2 mouse cellular contexts compared by ENCODE assay signal in the genomic region with DNA sequence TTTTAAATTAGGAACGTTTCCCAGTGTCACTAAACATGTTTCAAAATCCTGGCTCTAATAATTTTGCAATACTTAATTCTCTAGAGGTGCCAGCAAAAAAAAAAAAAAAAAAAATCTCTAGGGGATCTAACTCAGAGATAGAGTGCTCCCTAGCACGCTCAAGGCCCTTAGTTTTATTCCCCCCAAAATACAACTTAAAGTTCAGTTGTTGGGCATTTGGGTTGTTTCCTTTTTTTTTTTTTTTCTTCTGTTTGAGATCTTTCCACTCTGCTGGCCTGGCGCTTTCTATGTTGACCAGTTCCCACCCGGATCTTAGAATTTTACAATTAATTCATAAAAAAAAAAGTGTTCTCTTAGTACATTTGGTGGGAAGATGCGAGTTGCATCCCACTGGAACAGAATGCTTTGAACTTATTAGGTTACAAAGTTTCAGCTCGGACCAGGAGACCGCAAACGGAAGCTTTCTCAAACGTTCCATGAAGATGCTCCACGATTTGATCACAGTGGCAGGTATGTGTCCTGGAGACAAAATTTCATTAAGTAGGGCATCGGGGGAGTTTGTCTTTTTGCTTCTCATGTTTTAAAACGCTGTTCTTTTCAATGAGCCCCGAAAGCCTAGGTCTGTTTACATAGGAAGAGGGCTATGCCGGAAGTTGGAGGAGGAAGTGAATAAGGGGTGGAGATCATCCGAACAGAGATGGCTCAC.
TF ChIP-seq lines count a peak whose summit lies in the region.

No protein-coding gene starts in this region.

TF ChIP-seq in CH12.LX, 34 proteins besides CTCF, POLR2A, EP300 and RAD21 (continued from another document):
- TF ChIP-seq JUN (IDR thresholded peaks at IDR 0.05; ENCODE audit: insufficient read depth, low read depth, low read length) (no peak), TCF12 (IDR thresholded peaks at IDR 0.05; ENCODE audit: low read depth, low read length) (peak; percentile 25; the same call in 1 of the 2 replicates), SIN3A (IDR thresholded peaks at IDR 0.05; ENCODE audit: low read length) (peak; percentile 71), ZMIZ1 (IDR thresholded peaks at IDR 0.05; ENCODE audit: low read depth, low read length) (no peak), POLR2AphosphoS2 (IDR thresholded peaks at IDR 0.05; ENCODE audit: low read depth, low read length) (no peak), USF2 (conservative IDR thresholded peaks at IDR 0.05; ENCODE audit: low read depth, low read length) (no peak), MEF2A (IDR thresholded peaks at IDR 0.05; ENCODE audit: borderline replicate concordance, low read depth, low read length) (0 out of 2 replicates have a peak, but pooled peaks have one; percentile 51), USF1 (IDR thresholded peaks at IDR 0.05; ENCODE audit: low read depth, low read length) (no peak), JUND (conservative IDR thresholded peaks at IDR 0.05; ENCODE audit: low read depth, low read length) (0 out of 2 replicates have a peak, but pooled peaks have one; percentile 15), HCFC1 (IDR thresholded peaks at IDR 0.05; ENCODE audit: low read depth, low read length) (peak; percentile 59), PAX5 (IDR thresholded peaks at IDR 0.05; ENCODE audit: low read length) (no peak), RCOR1 (conservative IDR thresholded peaks at IDR 0.05; ENCODE audit: low read depth, low read length) (no peak), MAZ (IDR thresholded peaks at IDR 0.05; ENCODE audit: low read depth, low read length) (0 out of 2 replicates have a peak, but pooled peaks have one; percentile 42), MYC (IDR thresholded peaks at IDR 0.05; ENCODE audit: low read depth, low read length) (no peak), IRF4 (IDR thresholded peaks at IDR 0.05; ENCODE audit: low read depth, low read length) (peak; percentile 39; the same call in 1 of the 2 replicates), ETS1 (conservative IDR thresholded peaks at IDR 0.05; ENCODE audit: low read depth, low read length) (0 out of 2 replicates have a peak, but pooled peaks have one; percentile 27), MAX (IDR thresholded peaks at IDR 0.05; ENCODE audit: low read length) (no peak), E2F4 (IDR thresholded peaks at IDR 0.05; ENCODE audit: insufficient replicate concordance, low read depth, low read length) (no peak), NELFE (IDR thresholded peaks at IDR 0.05; ENCODE audit: low read depth, low read length) (no peak), TBP (conservative IDR thresholded peaks at IDR 0.05; ENCODE audit: low read depth, low read length) (no peak), CHD1 (IDR thresholded peaks at IDR 0.05; ENCODE audit: low read depth, low read length) (peak; percentile 71; the same call in 1 of the 2 replicates), SMC3 (IDR thresholded peaks at IDR 0.05; ENCODE audit: low read depth, low read length) (no peak), MAFK (IDR thresholded peaks at IDR 0.05; ENCODE audit: insufficient replicate concordance, low read length) (no peak), ZNF384 (IDR thresholded peaks at IDR 0.05; ENCODE audit: low read depth, low read length) (peak; percentile 90), ZC3H11A (IDR thresholded peaks at IDR 0.05; ENCODE audit: low read depth, low read length) (no peak), MXI1 (IDR thresholded peaks at IDR 0.05; ENCODE audit: low read depth, low read length) (0 out of 2 replicates have a peak, but pooled peaks have one; percentile 30), CHD2 (IDR thresholded peaks at IDR 0.05; ENCODE audit: low read length) (peak; percentile 30; the same call in 1 of the 2 replicates)

TF ChIP-seq in myocyte, 11 proteins besides CTCF, POLR2A, EP300 and RAD21 (continued from another document):
- TF ChIP-seq MYOG (IDR thresholded peaks at IDR 0.05; ENCODE audit: control insufficient read depth in 1 of 3, insufficient read depth in 1 of 3, insufficient read length in 2 of 3, low read depth in 2 of 3) (no peak), USF1 (IDR thresholded peaks at IDR 0.05; ENCODE audit: low read depth) (no peak), MYOD1 (IDR thresholded peaks at IDR 0.05; ENCODE audit: control insufficient read depth in 1 of 3, insufficient read length in 2 of 3, low read depth in 2 of 3) (no peak), REST (IDR thresholded peaks at IDR 0.05; ENCODE audit: insufficient read depth, insufficient read length) (no peak), SRF (IDR thresholded peaks at IDR 0.05; ENCODE audit: control insufficient read depth, insufficient read length, low read depth) (no peak), TCF3 (IDR thresholded peaks at IDR 0.05; ENCODE audit: insufficient read length, low read depth) (no peak)
TF ChIP-seq in myocyte: peak in this region for 0.
